Mouse (Mus musculus): ENCODE measurements around the gene Erbb4. TPM values are rescaled to one million over a fixed set of nuclear protein-coding genes. Genes with fewer than 3 reads are reported as not detected.

Erbb4 gene
- polyA plus RNA-seq, 1 experiment from 2014 or later, result 0.07 TPM

DNA sequence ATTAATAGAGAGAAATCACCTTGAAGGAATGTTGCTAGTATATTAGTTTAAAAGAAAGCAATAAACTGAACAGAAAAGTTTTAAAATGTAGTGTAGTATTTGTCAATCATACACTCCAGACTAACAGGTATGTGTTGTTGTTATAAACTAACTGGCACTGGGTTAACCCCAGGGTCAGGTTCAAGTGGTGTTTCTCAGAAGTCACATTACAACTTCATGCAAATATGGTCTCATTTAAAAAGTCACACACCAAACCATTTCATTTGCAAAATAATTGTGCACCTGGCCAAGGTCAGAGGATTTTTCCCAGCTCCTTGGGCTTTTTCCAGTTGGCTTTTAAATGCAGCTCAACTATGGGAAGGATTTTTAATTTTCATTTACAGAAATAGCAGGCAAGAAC lies 173.1 kb downstream of the Erbb4 start:
- ATAC-seq, result no peak
- no peaks in the 10 kb centered on the region for H3K9me3 ChIP-seq (replicated peaks)
- H3K27me3 ChIP-seq (replicated peaks), result no peaks in the 10 kb centered on the region
- no peaks in the 10 kb centered on the region for H3K36me3 ChIP-seq
- H3K4me3 ChIP-seq, result no peak overlapping the region
- H3K27ac ChIP-seq, result no peak overlapping the region
- no peaks in the 10 kb centered on the region for H3K4me1 ChIP-seq
- no peak overlapping the region for H3K9ac ChIP-seq
- H3K4me2 ChIP-seq, result no peak overlapping the region

DNA sequence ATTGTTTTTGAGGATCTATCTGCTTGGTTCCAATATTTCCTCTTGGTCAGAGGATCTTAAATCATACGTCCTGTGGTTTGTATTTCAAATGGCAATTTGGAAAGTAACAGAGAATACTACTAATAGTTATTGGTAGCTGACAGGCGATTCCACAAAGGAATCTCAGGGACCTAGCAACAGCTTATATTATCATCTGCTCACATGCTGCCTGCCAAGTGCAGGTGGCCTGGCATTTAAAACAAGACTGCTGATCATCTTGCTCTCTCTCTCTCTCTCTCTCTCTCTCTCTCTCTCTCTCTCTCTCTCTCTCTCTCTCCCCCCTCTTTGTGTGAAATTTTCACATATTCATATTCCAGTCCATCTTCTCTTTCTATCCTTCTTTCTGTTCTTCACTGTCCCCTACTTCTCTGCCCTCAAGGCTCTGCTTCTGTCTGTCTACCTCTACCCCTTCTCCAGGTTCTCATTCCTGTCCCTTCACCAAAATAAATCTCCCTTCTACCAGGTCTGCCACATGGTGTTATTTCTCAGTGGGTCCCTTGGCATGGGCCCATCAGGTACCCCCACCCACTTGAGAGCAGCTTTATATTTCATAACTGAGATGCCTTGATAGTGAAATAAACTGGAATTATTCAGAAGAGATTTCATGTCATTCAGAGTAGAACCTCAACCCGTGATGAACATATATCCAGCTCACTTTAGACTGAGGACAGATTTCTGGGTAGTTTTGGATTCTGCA lies 174.4 kb downstream of the Erbb4 start:
- WGBS (ENCODE audit: insufficient replicate concordance), result 57% methylated on average over 3 of the region's 3 CpGs
- ATAC-seq, result no peak

DNA sequence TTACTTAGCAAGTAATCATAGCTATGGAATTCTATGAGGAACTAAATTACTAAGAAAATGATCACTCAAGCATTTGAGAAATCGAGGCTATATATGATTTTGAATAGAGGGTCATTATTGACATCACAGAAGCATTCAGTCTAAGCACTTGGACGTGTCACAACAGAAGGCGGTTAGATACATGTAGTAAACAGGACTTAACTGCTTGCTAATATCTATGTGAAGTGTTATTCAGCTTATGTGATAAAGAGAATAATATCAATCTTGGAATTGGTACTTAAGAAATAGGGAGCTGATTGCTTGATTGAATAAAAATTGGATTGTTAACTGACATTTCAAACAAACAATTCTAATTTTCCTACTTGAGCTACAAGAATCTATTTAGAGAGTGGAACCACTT lies 190.0 kb downstream of the Erbb4 start:
- Histone ChIP-seq H3K4me1 (no peaks in the 10 kb centered on the region), H3K9ac (no peak overlapping the region), H3K36me3 (no peaks in the 10 kb centered on the region), H3K27ac (no peak overlapping the region), H3K27me3 (replicated peaks) (no peaks in the 10 kb centered on the region), H3K9me3 (replicated peaks) (no peaks in the 10 kb centered on the region), H3K4me2 (no peak overlapping the region), H3K4me3 (no peak overlapping the region)
- 61% methylated on average over 3 of the region's 3 CpGs for WGBS (ENCODE audit: insufficient replicate concordance)
- no peak for ATAC-seq

More for the DNA sequence above, 174.4 kb downstream of the Erbb4 start:
- Histone ChIP-seq H3K4me1 (no peaks in the 10 kb centered on the region), H3K27ac (no peak overlapping the region), H3K9me3 (replicated peaks) (no peaks in the 10 kb centered on the region), H3K4me2 (no peak overlapping the region), H3K9ac (no peak overlapping the region), H3K27me3 (replicated peaks) (no peaks in the 10 kb centered on the region), H3K36me3 (no peaks in the 10 kb centered on the region), H3K4me3 (no peak overlapping the region)

DNA sequence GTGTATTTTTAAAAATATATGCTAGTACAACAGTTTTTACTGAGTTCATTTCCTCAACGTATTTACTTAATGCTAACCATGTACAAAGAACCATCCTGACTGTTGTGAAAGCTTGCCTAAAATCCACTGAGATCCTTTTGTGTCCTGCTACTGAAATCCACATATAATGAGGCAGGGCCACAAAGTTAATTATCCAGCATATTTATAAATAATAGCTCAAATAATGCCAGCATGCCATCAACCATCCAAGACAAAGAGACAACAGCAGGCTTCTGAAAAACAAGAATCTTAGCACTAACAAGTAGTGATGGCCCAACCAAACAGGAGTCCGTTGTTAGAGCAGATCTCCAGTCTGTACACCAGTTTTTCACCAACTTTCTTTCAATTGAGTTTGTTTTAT lies 215.8 kb downstream of the Erbb4 start:
- 59% methylated on average over 2 of the region's 2 CpGs for WGBS (ENCODE audit: insufficient replicate concordance)
- no peaks in the 10 kb centered on the region for H3K36me3 ChIP-seq
- no peak overlapping the region for H3K4me2 ChIP-seq
- H3K4me1 ChIP-seq, result no peaks in the 10 kb centered on the region
- ATAC-seq, result no peak
- no peak overlapping the region for H3K27ac ChIP-seq
- no peaks in the 10 kb centered on the region for H3K27me3 ChIP-seq (replicated peaks)
- H3K9me3 ChIP-seq (replicated peaks), result no peaks in the 10 kb centered on the region
- H3K9ac ChIP-seq, result no peak overlapping the region
- H3K4me3 ChIP-seq, result no peak overlapping the region

DNA sequence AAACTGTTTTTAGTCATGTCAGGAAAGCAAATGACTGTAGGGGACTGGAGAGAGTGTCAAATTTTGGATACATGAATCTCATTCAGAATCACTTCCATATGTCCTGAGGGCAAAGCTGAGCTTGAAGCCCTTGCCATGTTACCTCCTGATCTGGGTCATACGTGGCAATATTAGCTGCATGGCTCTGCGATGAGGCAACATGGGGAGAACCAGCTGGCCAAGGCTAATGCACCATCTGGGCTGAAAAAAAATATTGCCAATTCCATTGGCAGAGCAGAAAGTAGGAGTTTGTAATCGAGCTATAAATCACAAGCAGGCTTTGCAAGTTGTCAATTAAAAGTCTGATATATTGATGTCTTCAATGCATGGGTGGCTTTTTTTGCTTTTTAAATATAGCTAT lies 221.0 kb downstream of the Erbb4 start:
- Histone ChIP-seq H3K36me3 (no peaks in the 10 kb centered on the region), H3K4me2 (no peak overlapping the region), H3K9me3 (replicated peaks) (no peaks in the 10 kb centered on the region), H3K9ac (no peak overlapping the region), H3K4me3 (no peak overlapping the region), H3K27me3 (replicated peaks) (no peaks in the 10 kb centered on the region), H3K4me1 (no peaks in the 10 kb centered on the region), H3K27ac (no peak overlapping the region)
- WGBS (ENCODE audit: insufficient replicate concordance), result 59% methylated on average over 3 of the region's 3 CpGs
- no peak for ATAC-seq

DNA sequence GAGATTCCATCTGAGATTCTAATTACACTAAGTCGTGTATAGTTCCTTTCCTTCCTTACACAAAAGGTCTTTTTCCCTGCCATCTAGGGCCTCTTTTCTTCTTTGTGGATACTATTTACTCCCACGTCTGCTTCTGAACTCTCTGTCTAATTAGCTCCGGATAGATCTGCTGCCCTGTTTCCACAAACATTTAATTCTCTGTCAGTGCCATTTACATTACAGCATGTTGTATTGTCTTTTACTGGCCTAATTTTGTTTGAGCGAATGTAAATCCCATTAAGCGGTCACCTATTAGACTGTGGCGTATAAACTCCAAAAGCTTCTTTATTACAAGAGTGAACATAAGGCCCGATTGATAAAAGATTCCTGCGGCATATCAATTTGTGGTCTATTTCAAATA lies 232.9 kb downstream of the Erbb4 start:
- 74% methylated on average over 8 of the region's 8 CpGs for WGBS (ENCODE audit: insufficient replicate concordance)
- no peaks in the 10 kb centered on the region for H3K36me3 ChIP-seq

DNA sequence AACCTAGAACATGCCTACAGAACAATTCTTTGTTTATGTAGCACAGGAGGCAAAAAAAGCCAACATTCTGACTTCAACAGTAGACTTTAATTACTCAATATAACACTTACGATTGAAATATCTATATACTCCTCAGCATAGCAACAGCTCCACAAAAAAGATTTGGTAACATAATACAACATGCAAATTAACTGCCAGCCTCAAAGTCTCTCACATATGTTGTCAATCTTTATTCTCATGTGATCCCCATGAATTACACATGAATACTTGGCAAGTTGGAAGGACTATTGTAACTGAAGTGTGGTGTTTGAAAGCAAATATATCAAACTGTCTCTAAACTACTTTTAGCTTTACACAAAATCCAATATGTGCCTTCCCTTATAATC lies 234.2 kb downstream of the Erbb4 start:
- Histone ChIP-seq H3K36me3 (no peaks in the 10 kb centered on the region), H3K9me3 (replicated peaks) (no peaks in the 10 kb centered on the region), H3K27ac (no peak overlapping the region), H3K9ac (no peak overlapping the region), H3K4me1 (no peaks in the 10 kb centered on the region), H3K4me2 (no peak overlapping the region), H3K4me3 (no peak overlapping the region), H3K27me3 (replicated peaks) (no peaks in the 10 kb centered on the region)
- 67% methylated on average over 1 of the region's 1 CpGs for WGBS (ENCODE audit: insufficient replicate concordance)
- ATAC-seq, result no peak

More for the DNA sequence above, 232.9 kb downstream of the Erbb4 start:
- H3K4me1 ChIP-seq, result no peaks in the 10 kb centered on the region
- H3K4me2 ChIP-seq, result no peak overlapping the region
- ATAC-seq, result no peak
- no peak overlapping the region for H3K4me3 ChIP-seq
- no peaks in the 10 kb centered on the region for H3K9me3 ChIP-seq (replicated peaks)
- no peaks in the 10 kb centered on the region for H3K27me3 ChIP-seq (replicated peaks)
- H3K9ac ChIP-seq, result no peak overlapping the region
- no peak overlapping the region for H3K27ac ChIP-seq

DNA sequence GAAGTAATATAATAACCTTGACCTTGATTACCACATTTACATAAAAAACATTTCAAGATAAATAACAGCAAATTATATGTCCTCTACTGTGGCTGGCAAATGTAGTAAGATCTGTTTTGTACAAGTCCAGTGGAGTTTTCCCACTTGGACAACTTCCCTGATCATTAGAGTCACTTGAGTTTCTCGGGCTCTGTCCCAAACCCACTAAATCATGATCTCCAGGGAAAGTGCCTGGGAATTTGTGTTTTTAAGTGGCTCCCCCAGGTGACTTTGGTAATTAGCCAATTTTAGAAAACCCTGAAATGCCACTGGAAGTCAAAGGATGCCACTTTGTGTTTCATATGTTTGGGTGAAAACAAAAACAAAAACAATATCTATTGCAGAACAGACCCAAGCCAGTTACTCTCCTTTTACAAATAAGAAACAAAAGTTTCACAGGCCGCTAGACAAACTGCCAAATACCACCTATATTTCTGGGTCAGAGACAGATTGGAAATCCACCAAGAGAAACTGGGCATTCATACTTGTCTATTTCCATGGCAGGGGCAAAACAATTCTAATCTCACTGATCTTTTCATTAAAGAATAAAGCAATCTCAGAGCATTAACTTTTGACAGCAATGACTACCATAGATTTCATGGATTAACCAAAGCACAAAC lies 234.8 kb downstream of the Erbb4 start:
- H3K4me1 ChIP-seq, result no peaks in the 10 kb centered on the region
- H3K9ac ChIP-seq, result no peak overlapping the region
- H3K4me2 ChIP-seq, result no peak overlapping the region
- no peak overlapping the region for H3K27ac ChIP-seq
- no peaks in the 10 kb centered on the region for H3K36me3 ChIP-seq
- H3K27me3 ChIP-seq (replicated peaks), result no peaks in the 10 kb centered on the region
- ATAC-seq, result no peak
- no peak overlapping the region for H3K4me3 ChIP-seq
- H3K9me3 ChIP-seq (replicated peaks), result no peaks in the 10 kb centered on the region
- whole genome bisulfite sequencing (ENCODE audit: insufficient replicate concordance), result 59% methylated on average over 2 of the region's 2 CpGs

DNA sequence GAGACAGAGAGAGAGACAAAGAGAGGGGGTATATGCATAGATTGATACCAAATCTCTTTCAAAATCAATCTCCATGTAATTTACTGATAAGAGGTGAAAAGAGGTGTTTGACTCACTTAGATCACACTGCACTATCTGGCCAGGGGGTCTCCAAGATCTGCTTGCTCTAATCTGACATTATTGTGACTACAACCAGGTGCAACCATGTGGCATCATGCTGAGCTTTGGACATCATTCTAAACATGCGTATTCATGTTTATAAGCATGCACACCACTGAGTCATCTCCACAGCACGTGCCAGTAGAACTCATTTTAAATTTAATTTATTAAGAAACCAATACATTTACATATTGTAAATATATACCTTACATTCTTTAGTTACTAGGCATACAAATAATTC lies 247.5 kb downstream of the Erbb4 start:
- no peaks in the 10 kb centered on the region for H3K9me3 ChIP-seq (replicated peaks)
- H3K36me3 ChIP-seq, result no peaks in the 10 kb centered on the region
- no peak overlapping the region for H3K4me2 ChIP-seq
- H3K27ac ChIP-seq, result no peak overlapping the region
- no peaks in the 10 kb centered on the region for H3K27me3 ChIP-seq (replicated peaks)
- no peaks in the 10 kb centered on the region for H3K4me1 ChIP-seq
- WGBS (ENCODE audit: insufficient replicate concordance), result 77% methylated on average over 2 of the region's 2 CpGs
- no peak overlapping the region for H3K4me3 ChIP-seq
- no peak for ATAC-seq
- no peak overlapping the region for H3K9ac ChIP-seq

DNA sequence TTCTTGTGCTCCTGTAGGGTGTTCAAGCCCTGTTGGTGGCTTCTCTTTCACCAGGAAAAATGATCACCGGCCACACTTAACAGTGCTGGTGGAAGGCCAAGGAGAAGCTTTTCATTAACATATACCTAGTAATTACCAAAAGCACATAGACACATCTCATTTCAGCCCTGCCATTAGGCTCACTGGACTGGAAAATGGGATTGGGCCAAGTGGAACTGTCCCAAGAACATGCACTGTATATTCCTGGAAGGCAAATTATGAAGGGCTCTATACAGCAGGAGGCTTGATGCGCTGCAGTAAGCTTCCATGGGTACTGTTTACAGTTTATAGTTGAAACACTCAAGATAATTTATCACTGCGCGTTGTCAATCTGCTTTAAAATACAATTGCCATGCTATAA lies 248.4 kb downstream of the Erbb4 start:
- Histone ChIP-seq H3K9ac (no peak overlapping the region), H3K36me3 (no peaks in the 10 kb centered on the region), H3K4me2 (no peak overlapping the region), H3K4me1 (no peaks in the 10 kb centered on the region), H3K9me3 (replicated peaks) (no peaks in the 10 kb centered on the region), H3K4me3 (no peak overlapping the region), H3K27ac (no peak overlapping the region), H3K27me3 (replicated peaks) (no peaks in the 10 kb centered on the region)
- 76% methylated on average over 4 of the region's 4 CpGs for WGBS (ENCODE audit: insufficient replicate concordance)
- ATAC-seq, result no peak

DNA sequence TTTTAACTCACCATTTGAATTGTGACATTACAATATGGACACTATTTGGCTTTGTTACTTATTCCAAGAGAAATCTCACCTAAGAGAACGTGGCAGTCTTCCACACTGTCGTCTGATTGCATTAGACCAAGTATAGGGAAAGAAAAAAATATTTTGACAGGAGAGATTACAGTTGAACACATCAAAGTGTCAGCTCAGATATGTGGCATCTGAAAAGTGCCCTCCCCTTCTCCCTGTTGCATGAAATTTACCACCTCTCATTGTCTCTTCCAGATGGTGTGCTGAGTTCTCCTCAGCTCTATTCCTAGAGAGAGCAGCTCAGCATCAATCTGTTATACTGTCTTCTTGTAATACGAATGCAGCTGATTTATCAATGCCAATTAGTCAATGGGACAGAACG lies 268.5 kb downstream of the Erbb4 start:
- H3K9me3 ChIP-seq (replicated peaks), result no peaks in the 10 kb centered on the region
- H3K36me3 ChIP-seq, result no peaks in the 10 kb centered on the region
- H3K4me2 ChIP-seq, result no peak overlapping the region
- H3K4me3 ChIP-seq, result no peak overlapping the region
- H3K27me3 ChIP-seq (replicated peaks), result no peaks in the 10 kb centered on the region
- no peak overlapping the region for H3K27ac ChIP-seq
- no peak overlapping the region for H3K9ac ChIP-seq
- no peaks in the 10 kb centered on the region for H3K4me1 ChIP-seq
- no peak for ATAC-seq
- 49% methylated on average over 4 of the region's 4 CpGs for WGBS (ENCODE audit: insufficient replicate concordance)

DNA sequence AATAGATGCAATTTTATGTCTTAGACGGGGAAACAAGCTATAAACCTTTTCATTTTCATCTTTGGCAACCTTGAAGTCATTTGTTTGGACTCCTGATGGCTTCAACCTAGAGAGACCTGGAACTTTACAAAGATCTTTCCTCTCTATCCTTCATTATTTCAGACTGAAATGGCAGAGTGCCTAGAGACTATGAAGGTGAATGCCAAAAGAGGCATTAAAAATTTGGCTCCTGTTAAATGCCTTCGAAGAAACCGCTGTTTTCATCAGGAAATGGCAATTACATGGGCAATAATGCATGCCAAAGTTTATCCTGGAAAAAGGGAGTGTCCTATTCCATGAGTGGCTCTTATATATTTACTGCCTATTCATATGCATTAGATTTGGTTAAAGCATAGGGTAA lies 273.2 kb downstream of the Erbb4 start:
- Histone ChIP-seq H3K4me3 (no peak overlapping the region), H3K9ac (no peak overlapping the region), H3K27me3 (replicated peaks) (no peaks in the 10 kb centered on the region), H3K27ac (no peak overlapping the region), H3K4me2 (no peak overlapping the region), H3K36me3 (no peaks in the 10 kb centered on the region), H3K4me1 (no peaks in the 10 kb centered on the region), H3K9me3 (replicated peaks) (no peaks in the 10 kb centered on the region)
- 56% methylated on average over 3 of the region's 3 CpGs for WGBS (ENCODE audit: insufficient replicate concordance)
- ATAC-seq, result no peak

DNA sequence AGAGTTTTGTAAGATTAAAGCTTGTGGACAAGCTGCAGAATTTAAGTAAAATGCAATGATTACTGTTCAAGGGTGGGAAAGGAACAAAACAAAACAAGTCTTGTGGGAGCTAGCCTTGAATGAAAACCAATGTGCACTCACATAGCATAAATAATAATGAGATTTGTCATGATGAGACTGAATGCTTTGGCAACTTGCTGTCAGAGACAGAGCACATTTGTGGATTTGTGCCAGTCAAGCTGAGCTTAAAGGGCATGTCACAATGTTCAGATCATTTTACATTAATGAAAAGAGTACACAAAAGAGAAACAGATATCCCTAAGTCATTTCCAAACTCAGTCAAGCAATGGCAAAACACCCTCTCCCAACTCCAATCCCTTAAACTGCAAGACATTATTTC lies 275.8 kb downstream of the Erbb4 start:
- Histone ChIP-seq H3K27me3 (replicated peaks) (no peaks in the 10 kb centered on the region), H3K36me3 (no peaks in the 10 kb centered on the region), H3K9ac (no peak overlapping the region), H3K4me1 (no peaks in the 10 kb centered on the region), H3K9me3 (replicated peaks) (no peaks in the 10 kb centered on the region), H3K27ac (no peak overlapping the region), H3K4me2 (no peak overlapping the region), H3K4me3 (no peak overlapping the region)
- no peak for ATAC-seq
